Mouse (Mus musculus): ENCODE measurements around the gene Tm9sf3.
"Not testable (repeated sequence)": the region's sequence is repeated elsewhere in the genome, so short reads cannot be mapped to it uniquely, and the experiment has no call there.

The Tm9sf3 gene

GRCm38 (mm10) chr19:41263630-41264295 is at the start of gene Tm9sf3:
Gene Tm9sf3, minus strand, starts transcription at chr19:41263997.
- DNase-seq (ENCODE audit: extremely low read depth, low read depth, low spot score) = no peak

DNA sequence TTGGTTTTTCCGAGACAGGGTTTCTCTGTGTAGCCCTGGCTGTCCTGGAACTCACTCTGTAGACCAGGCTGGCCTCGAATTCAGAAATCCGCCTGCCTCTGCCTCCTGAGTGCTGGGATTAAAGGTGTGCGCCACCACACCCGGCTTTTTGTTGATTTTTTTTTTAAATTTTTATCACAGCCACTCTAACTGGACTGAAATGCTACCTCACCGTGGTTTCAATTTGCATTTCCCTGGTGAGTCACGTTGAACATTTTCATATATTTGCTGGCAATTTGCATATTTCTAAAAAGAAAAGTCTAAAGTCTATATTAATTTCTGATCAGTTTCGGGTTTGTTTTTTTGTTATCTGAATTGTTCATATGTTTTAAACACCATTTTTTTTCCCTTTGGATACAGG is 48.8 kb upstream of the Tm9sf3 start:
- not testable (repeated sequence) for DNase-seq (ENCODE audit: extremely low read depth, low read depth, low spot score)

DNA sequence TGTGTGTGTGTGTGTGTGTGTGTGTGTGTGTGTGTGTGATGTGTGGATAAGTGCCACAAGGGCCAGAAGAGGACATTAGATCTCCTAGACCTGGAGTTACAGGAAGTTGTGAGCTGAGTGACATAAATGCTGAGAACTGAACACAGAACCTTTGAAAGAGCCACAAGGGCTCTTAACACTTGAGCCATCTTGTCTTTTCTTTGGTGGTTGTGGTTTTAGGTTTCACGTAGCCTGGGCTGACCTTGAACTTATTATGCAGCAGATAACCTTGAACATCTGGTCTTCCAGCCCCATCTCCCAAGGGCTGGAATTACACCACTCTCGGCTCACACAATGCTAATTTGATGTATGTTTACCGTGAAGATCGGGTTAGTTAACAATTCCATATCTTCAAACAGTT is 48.2 kb upstream of the Tm9sf3 start:
- no peak for DNase-seq (ENCODE audit: extremely low read depth, low read depth, low spot score)

DNA sequence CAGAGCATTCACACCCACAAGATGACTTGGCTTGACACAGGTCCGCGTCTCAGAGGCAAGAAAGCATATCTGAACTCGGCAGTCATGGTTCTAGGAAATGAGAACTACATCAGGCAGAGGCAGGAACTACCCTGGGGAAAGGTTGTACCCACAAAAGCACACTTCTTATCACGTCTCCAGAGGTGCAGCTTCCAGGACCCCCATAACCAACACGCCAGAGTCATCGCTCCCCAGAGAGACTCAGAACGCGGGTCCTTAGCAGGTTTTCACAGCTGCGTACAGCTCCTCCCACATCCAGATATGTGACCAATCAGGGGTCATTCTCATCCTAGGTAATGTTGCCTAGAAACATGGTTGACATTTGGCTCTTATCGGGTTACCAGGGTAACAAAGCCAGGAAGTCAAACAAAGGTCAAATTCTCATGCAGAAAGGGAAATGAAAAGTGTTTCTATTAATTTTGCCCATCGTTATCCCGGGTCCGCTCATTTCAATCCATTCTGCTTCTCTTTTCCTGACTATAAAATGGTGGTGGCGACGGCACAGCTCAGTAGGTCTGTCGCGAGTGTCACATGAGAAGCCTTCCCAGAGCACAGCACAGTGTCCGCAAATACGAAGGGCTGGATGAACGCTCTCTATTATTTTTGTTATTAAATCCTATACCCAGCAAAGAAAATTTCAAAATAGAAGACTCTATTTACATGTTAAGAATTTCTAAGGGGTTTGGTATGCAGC is 47.3 kb upstream of the Tm9sf3 start:
- no peak for DNase-seq (ENCODE audit: extremely low read depth, low read depth, low spot score)

- DNase-seq (ENCODE audit: extremely low read depth, low read depth, low spot score) = no peak
Observed at GRCm38 (mm10) chr19:41303933-41304332, 40.1 kb upstream of the Tm9sf3 start.

- no peak for DNase-seq (ENCODE audit: extremely low read depth, low read depth, low spot score)
Observed at GRCm38 (mm10) chr19:41303433-41303832, 39.6 kb upstream of the Tm9sf3 start.

DNA sequence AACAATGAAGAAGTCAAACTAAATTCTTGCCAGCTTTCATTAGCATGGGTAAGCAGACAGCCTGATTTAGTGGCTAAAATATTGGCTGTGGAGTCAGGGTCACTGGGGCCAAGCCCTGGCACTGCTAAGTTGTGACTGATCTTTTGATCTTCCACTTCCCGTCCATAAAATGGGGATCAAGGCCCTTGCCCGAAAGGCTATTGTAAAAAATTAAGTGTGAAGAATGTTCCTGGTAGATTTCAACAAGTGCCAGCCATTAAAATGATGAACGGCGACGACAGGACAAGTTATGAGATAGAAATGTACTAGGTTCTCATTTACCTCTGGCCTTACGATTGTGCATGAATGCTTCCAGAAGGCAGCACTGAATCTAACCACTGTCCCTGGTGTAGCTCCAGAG is 38.1 kb upstream of the Tm9sf3 start:
- DNase-seq (ENCODE audit: extremely low read depth, low read depth, low spot score) = peak; percentile 11

DNA sequence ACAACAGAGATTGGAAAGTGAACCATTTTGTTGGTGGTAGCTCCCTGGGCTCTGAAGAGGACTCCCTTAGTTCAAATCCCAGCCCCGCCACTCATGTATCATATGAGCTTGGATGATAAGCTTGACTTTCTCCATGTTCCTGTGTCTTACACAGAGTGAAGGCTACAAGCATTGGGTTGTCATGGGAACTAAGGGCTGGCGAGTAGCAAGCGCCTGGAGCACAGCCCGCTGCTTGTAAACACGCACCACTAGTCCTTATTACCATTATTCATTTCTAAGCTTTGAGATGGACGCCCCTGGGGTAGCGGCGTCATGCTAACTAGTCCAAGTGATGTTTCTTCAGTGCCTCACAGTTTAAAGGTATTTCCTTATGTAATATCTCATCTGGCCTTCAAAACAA is 35.6 kb upstream of the Tm9sf3 start:
- no peak for DNase-seq (ENCODE audit: extremely low read depth, low read depth, low spot score)

DNA sequence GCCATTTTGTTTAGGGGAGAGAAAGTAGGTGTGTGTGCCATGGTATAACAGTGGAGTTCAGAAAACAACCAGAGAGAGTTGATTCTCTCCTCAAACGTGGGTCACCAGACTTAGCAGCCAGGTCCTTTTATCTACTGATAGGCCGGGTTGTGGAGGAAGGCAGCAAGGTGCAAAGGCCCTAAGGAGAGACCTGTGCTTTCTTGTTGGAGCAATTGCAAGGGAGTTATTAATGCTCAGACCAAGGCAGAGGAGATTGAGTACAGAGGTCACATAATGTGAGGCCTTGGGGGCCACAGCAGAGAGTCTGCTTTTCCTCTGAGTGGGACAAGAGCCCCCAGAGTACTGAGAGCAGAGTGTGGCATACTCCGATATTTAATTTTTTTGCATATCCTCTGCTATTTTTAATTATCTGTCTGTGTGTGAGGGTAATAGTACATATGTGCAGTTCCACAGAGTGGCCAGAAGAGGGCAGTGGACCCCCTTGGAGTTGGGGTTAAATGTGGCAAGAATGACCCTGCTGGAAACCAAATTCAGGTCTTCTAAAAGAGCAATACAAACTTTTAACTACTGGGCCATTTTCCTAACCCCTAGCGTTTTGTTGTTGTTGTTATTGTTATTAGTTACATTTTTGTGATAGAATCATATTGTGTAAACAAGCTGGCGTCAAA is 27.3 kb upstream of the Tm9sf3 start:
- DNase-seq (ENCODE audit: extremely low read depth, low read depth, low spot score) = no peak

GRCm38 (mm10) chr19:41288568-41288967 is 24.8 kb upstream of the Tm9sf3 start:
- no peak for DNase-seq (ENCODE audit: extremely low read depth, low read depth, low spot score)

GRCm38 (mm10) chr19:41287224-41287623 is 23.4 kb upstream of the Tm9sf3 start:
- DNase-seq (ENCODE audit: extremely low read depth, low read depth, low spot score) = no peak

DNA sequence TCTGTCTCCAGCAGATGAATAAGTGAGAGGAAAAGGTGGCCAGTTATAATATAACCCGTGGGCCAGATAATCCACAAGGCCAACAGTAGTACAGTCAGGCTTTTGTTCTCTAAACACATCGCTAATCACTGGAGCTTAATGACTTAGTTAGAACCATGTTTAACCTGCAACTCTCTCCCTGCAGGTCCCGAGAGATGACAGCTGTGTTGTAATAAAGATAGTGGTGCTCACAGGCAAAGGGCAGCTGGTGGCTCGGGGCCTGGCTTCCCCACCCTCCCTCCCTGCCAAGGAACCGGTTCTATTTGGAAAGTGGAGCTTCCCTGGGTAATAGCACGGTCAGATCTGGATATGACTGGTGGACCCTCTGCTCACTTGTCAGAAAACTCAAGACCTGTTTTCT is 20.7 kb upstream of the Tm9sf3 start:
- DNase-seq (ENCODE audit: extremely low read depth, low read depth, low spot score) = peak; percentile 26

DNA sequence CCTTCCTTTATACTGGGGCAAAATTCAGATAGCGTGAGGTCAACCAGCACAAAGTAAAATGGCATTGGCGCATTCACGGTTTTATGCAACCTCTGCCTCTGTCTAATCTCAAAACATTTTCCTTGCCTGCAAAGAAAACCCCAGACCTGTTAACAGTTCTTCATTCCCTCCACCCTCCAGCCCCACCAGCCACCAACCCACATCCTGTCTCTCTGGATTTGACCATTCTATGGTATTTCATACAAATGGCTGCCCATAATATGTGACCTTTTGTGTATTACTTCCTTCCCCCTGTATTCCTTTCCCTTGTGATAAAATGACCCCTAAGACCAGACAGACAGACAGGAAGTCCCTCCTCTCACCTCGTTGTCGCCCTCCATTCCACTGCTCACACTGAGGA is 18.9 kb upstream of the Tm9sf3 start:
- no peak for DNase-seq (ENCODE audit: extremely low read depth, low read depth, low spot score)

GRCm38 (mm10) chr19:41282216-41282615 is 18.4 kb upstream of the Tm9sf3 start:
- DNase-seq (ENCODE audit: extremely low read depth, low read depth, low spot score) = no peak

DNA sequence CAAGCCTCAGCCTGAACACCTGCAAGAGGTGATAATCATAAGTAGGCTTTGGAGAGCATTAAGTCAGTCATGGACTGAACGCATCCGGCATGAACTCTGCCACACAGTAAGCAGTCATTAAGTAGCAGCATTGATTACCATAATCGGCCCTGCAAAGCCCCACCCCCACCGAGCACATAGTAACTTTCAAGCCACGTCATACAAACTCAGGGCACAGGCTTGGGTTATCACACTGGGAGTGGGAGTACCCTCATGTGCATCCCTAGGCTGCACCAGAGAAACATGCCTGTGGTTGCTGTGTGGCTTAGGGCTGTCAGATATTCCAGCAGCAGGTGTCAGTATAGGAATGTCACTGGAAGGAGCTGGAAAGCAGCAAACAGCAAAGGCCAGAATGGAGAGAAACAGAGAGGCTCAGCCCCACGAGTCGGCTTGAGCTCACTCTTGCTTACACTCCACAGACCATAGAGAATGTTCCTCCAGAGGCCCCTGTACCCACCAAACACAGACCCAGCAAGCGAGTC is 16.0 kb upstream of the Tm9sf3 start:
- DNase-seq (ENCODE audit: extremely low read depth, low read depth, low spot score) = no peak

GRCm38 (mm10) chr19:41278606-41279005 is 14.8 kb upstream of the Tm9sf3 start:
- no peak for DNase-seq (ENCODE audit: extremely low read depth, low read depth, low spot score)

- no peak for DNase-seq (ENCODE audit: extremely low read depth, low read depth, low spot score)
Observed at GRCm38 (mm10) chr19:41275588-41275987, 11.8 kb upstream of the Tm9sf3 start.

GRCm38 (mm10) chr19:41270906-41271305 is 7.1 kb upstream of the Tm9sf3 start:
- DNase-seq (ENCODE audit: extremely low read depth, low read depth, low spot score) = no peak

GRCm38 (mm10) chr19:41270151-41270727 is 6.4 kb upstream of the Tm9sf3 start:
- DNase-seq (ENCODE audit: extremely low read depth, low read depth, low spot score) = no peak

DNA sequence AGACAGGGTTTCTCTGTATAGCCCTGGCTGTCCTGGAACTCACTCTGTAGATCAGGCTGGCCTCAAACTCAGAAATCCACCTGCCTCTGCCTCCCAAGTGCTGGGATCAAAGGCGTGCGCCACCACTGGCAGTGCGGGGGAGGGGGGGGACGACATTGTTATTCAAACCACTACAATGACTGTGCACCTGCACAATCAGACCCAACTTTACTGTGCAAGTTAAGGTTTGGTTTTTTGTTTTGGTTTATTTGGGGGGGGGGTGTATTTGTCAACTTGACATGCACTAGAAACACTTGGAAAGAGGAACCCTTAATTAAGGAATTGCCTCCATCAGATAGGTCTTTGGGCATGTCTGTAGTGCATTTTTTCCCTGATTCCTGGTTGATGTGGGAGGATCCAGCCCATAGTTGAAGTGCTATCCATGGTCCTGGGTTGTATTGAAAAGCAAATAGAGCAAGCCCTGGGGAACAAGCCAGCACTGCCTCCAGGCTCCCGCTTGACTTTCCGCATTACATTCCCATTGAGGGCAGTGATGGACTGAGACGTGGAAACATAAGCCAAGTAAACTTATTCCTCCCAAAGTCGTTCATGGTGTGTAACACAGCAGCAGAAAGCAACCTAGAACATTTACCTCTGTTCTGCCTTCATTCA is 2.6 kb upstream of the Tm9sf3 start:
- no peak for DNase-seq (ENCODE audit: extremely low read depth, low read depth, low spot score)

DNA sequence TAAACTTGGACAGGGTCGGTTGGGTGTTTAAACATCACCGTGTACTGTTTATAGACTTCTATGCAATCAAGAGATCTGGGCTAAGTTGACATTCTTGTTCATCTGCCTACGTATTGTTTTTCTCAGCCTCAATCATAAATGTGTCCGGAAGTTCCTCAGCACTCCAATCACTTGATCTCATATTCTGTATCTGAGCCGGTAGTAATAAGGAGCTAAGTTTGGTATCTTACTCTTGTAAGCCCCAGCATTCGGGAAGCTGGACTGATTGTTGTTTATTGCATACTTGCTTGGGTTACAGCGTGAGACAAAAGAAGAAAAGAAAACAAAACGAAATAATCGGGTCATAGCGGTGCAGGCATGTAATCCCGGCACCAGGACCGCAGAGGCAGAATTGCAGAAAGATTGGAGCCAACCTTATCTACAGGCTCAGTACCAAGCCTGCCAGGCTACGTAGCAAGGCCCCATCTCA is 568 bp upstream of the Tm9sf3 start:
- DNase-seq (ENCODE audit: extremely low read depth, low read depth, low spot score) = no peak
